Mouse (Mus musculus): ENCODE data around the gene Hist1h4d. TPM values are rescaled to one million over a fixed set of nuclear protein-coding genes. Genes with fewer than 3 reads are reported as not detected.

Gene Hist1h4d
- polyA plus RNA-seq, 1 experiment from 2014 or later = 74.5 TPM

Small RNA genes lying within 50 kb of the gene (microRNA-seq; reads per million reads assigned to microRNA genes)
- gene Gm44297 (ENCODE audit: borderline number of aligned reads) = not detected
- not detected for gene Gm44359 (ENCODE audit: borderline number of aligned reads)
- gene Gm44394 (ENCODE audit: borderline number of aligned reads) = not detected

Other genes with a start within 250 kb of the Hist1h4d start
- 40.2 and 44.9 TPM in 2 replicates for gene Zfp322a, start 212.4 kb upstream of the Hist1h4d start, polyA plus RNA-seq (2014; fragmentation: Nextera tagmentation; extraction: Ambion mirVana)
- gene Abt1, start 157.7 kb upstream of the Hist1h4d start, polyA plus RNA-seq (2014; fragmentation: Nextera tagmentation; extraction: Ambion mirVana) = 10.3 and 11.6 TPM in 2 replicates
- gene Btn1a1, start 115.7 kb upstream of the Hist1h4d start, polyA plus RNA-seq (2014; fragmentation: Nextera tagmentation; extraction: Ambion mirVana) = 0.18 TPM in 1 of 2 replicates, not detected in the other
- 0.40 and 0.51 TPM in 2 replicates for gene Btn2a2, start 92.7 kb upstream of the Hist1h4d start, polyA plus RNA-seq (2014; fragmentation: Nextera tagmentation; extraction: Ambion mirVana)
- gene Hist1h4h, start 50.5 kb upstream of the Hist1h4d start, polyA plus RNA-seq (2014; fragmentation: Nextera tagmentation; extraction: Ambion mirVana) = 5.1 and 5.6 TPM in 2 replicates
- 5.2 and 7.0 TPM in 2 replicates for gene Hist1h2af, start 47.7 kb upstream of the Hist1h4d start, polyA plus RNA-seq (2014; fragmentation: Nextera tagmentation; extraction: Ambion mirVana)
- 3.7 and 4.1 TPM in 2 replicates for gene Hist1h3g, start 46.2 kb upstream of the Hist1h4d start, polyA plus RNA-seq (2014; fragmentation: Nextera tagmentation; extraction: Ambion mirVana)
- gene Hist1h2bh, start 38.2 kb upstream of the Hist1h4d start, polyA plus RNA-seq (2014; fragmentation: Nextera tagmentation; extraction: Ambion mirVana) = 0.76 and 0.77 TPM in 2 replicates
- 0.71 and 1.0 TPM in 2 replicates for gene Hist1h3f, start 37.5 kb upstream of the Hist1h4d start, polyA plus RNA-seq (2014; fragmentation: Nextera tagmentation; extraction: Ambion mirVana)
- 0.84 and 0.88 TPM in 2 replicates for gene Hist1h4f, start 29.9 kb upstream of the Hist1h4d start, polyA plus RNA-seq (2014; fragmentation: Nextera tagmentation; extraction: Ambion mirVana)
- gene Hist1h1d, start 28.3 kb upstream of the Hist1h4d start, polyA plus RNA-seq (2014; fragmentation: Nextera tagmentation; extraction: Ambion mirVana) = 0.60 TPM in 2 replicates
- 4.4 and 6.1 TPM in 2 replicates for gene Hist1h3e, start 19.2 kb upstream of the Hist1h4d start, polyA plus RNA-seq (2014; fragmentation: Nextera tagmentation; extraction: Ambion mirVana)
- gene Hist1h2ae, start 10.4 kb upstream of the Hist1h4d start, polyA plus RNA-seq (2014; fragmentation: Nextera tagmentation; extraction: Ambion mirVana) = 93.4 and 108 TPM in 2 replicates
- gene Hist1h2bg, start 10.2 kb upstream of the Hist1h4d start, polyA plus RNA-seq (2014; fragmentation: Nextera tagmentation; extraction: Ambion mirVana) = 5.1 and 5.3 TPM in 2 replicates
- 3.6 and 4.1 TPM in 2 replicates for gene Hist1h2bf, start 7.4 kb upstream of the Hist1h4d start, polyA plus RNA-seq (2014; fragmentation: Nextera tagmentation; extraction: Ambion mirVana)
- gene Hist1h2ad, start 7.2 kb upstream of the Hist1h4d start, polyA plus RNA-seq (2014; fragmentation: Nextera tagmentation; extraction: Ambion mirVana) = 1.6 and 2.8 TPM in 2 replicates
- gene Hist1h3d, start 5.8 kb upstream of the Hist1h4d start, polyA plus RNA-seq (2014; fragmentation: Nextera tagmentation; extraction: Ambion mirVana) = 5.2 and 7.2 TPM in 2 replicates
- gene Hist1h2be, start 39.5 kb downstream of the Hist1h4d start, polyA plus RNA-seq (2014; fragmentation: Nextera tagmentation; extraction: Ambion mirVana) = 1.5 and 2.2 TPM in 2 replicates
- 12.8 and 15.7 TPM in 2 replicates for gene Hist1h1e, start 41.0 kb downstream of the Hist1h4d start, polyA plus RNA-seq (2014; fragmentation: Nextera tagmentation; extraction: Ambion mirVana)
- 1.2 and 1.3 TPM in 2 replicates for gene Hist1h2ac, start 102.3 kb downstream of the Hist1h4d start, polyA plus RNA-seq (2014; fragmentation: Nextera tagmentation; extraction: Ambion mirVana)
- 52.7 and 78.2 TPM in 2 replicates for gene Hist1h2bc, start 102.6 kb downstream of the Hist1h4d start, polyA plus RNA-seq (2014; fragmentation: Nextera tagmentation; extraction: Ambion mirVana)
- gene Hist1h1t, start 114.2 kb downstream of the Hist1h4d start, polyA plus RNA-seq (2014; fragmentation: Nextera tagmentation; extraction: Ambion mirVana) = 0.19 and 0.31 TPM in 2 replicates
- gene Hist1h4c, start 116.9 kb downstream of the Hist1h4d start, polyA plus RNA-seq (2014; fragmentation: Nextera tagmentation; extraction: Ambion mirVana) = 5.7 and 5.8 TPM in 2 replicates
- gene Hfe, start 129.3 kb downstream of the Hist1h4d start, polyA plus RNA-seq (2014; fragmentation: Nextera tagmentation; extraction: Ambion mirVana) = 9.6 and 10.3 TPM in 2 replicates
- 36.1 and 37.8 TPM in 2 replicates for gene Hist1h1c, start 157.2 kb downstream of the Hist1h4d start, polyA plus RNA-seq (2014; fragmentation: Nextera tagmentation; extraction: Ambion mirVana)
- gene Hist1h3c, start 164.0 kb downstream of the Hist1h4d start, polyA plus RNA-seq (2014; fragmentation: Nextera tagmentation; extraction: Ambion mirVana) = 5.1 and 7.5 TPM in 2 replicates
- 1.2 and 2.1 TPM in 2 replicates for gene Hist1h2bb, start 165.1 kb downstream of the Hist1h4d start, polyA plus RNA-seq (2014; fragmentation: Nextera tagmentation; extraction: Ambion mirVana)
- 30.2 and 32.6 TPM in 2 replicates for gene Hist1h2ab, start 169.5 kb downstream of the Hist1h4d start, polyA plus RNA-seq (2014; fragmentation: Nextera tagmentation; extraction: Ambion mirVana)
- gene Hist1h3b, start 170.7 kb downstream of the Hist1h4d start, polyA plus RNA-seq (2014; fragmentation: Nextera tagmentation; extraction: Ambion mirVana) = 6.6 and 11.5 TPM in 2 replicates
- 3.5 and 4.7 TPM in 2 replicates for gene Hist1h4b, start 175.4 kb downstream of the Hist1h4d start, polyA plus RNA-seq (2014; fragmentation: Nextera tagmentation; extraction: Ambion mirVana)
- 0.68 and 0.74 TPM in 2 replicates for gene Hist1h4a, start 179.6 kb downstream of the Hist1h4d start, polyA plus RNA-seq (2014; fragmentation: Nextera tagmentation; extraction: Ambion mirVana)
- gene Hist1h3a, start 180.8 kb downstream of the Hist1h4d start, polyA plus RNA-seq (2014; fragmentation: Nextera tagmentation; extraction: Ambion mirVana) = 3.7 and 4.9 TPM in 2 replicates
- 3.2 and 3.5 TPM in 2 replicates for gene Hist1h1a, start 182.1 kb downstream of the Hist1h4d start, polyA plus RNA-seq (2014; fragmentation: Nextera tagmentation; extraction: Ambion mirVana)
- gene Trim38, start 188.3 kb downstream of the Hist1h4d start, polyA plus RNA-seq (2014; fragmentation: Nextera tagmentation; extraction: Ambion mirVana) = 0.31 TPM in 1 of 2 replicates, not detected in the other
- gene Slc17a2, start 225.4 kb downstream of the Hist1h4d start, polyA plus RNA-seq (2014; fragmentation: Nextera tagmentation; extraction: Ambion mirVana) = not detected in 2 replicates

All from embryonic facial prominence, embryonic 14.5 days (tissue).